Mouse (Mus musculus) thymus, postnatal 25 days (tissue): ENCODE results near the gene Abtb1.

Source experiments
- DNase-seq: peaks from one replicate; pipeline ENCODE4 v3.0.0; 2022

Abtb1 gene

DNA sequence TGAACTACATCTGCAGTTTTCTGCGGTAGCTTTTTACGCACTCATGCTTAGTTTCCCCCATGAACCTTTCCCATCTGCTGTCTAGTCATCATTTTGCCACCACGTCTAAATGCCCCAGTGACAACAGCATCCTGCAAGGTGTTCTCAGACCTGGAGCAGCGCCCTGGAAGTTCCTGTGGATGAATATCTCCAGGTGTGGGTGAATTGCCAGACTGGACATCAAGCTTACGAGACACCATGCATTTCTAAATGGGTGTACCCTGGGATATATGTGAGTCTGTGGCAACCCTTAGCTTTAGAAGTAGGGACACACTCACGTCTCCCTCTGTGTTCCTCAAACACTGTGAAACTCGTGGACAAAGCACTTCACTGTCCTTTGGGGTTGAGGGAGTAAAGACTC, 41.6 kb downstream of the Abtb1 start:
- no peak for DNase-seq

DNA sequence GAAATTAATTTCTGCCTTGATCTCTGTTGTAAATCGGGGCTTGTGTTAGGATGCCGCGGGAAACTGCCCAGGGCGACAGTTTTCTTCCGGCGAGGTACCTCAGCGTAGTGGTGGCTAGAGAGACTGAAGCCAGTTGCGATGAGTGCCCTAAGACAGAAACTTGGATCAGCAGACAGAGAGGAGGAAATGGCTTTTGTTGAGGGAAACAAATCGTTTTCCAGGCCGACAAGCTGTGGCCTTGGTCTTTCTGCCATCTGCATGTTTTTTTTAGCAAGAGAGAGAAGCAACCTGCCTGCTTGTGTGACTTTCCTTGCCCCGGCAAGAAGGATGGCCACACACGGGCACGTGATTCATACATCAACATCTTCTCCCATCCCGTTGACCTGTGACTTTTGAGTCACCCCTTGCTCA, 47.2 kb downstream of the Abtb1 start:
- no peak for DNase-seq

DNA sequence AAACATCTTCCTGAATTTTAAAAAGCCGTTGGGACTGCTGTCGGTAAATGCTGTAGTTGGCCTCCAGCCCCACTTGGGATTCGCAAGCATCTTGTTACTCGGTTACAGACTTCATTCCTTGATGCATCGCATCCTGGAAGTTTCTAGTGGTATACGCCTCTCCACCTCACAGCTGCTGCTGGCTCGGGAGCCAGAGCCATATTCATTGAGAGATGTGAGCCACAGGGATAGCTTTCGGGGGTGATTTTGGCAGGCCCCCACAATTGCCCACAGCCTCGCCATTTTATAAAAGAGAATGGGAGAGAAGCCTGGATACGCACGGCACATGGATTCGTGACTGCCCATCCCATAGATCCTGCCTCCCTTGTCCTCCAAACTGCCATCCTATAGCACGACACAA, 47.9 kb downstream of the Abtb1 start:
- no peak for DNase-seq

DNA sequence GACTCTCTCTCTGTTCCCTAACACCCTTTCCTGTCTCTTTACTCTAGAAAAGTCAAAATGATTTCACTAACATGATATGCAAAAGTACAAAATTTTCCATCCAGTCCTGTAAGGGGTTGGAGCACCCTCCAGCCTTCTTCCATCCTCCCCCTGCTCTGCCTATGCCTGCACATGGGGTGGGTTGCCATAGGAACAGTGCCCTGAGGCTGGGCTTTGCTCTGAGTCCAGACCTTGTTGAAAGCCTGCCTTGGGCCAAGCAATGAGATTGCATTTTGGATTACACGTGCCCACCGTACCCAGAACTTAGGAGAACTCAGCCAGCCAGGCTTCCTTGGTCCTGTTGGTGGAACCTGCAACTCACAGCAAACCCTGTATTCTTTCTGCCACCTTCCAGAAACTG, 48.5 kb downstream of the Abtb1 start:
- DNase-seq, result no peak

DNA sequence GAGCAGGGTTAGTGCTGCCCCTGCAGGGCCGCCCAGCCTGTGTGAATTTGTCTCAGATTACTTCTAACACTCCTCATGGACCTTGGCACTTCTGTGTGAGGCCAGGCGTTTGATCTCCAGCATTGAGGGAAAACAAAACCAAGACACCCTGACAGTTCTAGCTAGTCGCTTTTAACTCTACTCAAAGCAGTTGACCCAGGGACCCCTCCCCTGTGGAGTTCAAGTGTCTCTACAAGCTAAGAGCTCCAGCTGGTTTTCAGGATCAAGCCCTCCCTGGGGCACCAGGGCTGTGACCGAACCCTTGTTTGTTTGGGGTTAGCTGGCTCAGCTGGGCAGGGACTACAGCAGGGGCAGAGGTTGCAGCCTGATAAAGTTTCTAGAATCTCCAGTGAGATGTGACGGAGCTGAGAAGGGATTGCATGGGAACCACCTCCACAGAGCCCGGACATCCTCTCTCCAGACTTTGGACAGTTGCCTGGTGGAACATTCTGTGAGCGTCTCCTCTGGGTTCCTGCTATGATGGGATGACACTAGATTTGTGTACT, 49.6 kb downstream of the Abtb1 start:
- DNase-seq, result no peak

DNA sequence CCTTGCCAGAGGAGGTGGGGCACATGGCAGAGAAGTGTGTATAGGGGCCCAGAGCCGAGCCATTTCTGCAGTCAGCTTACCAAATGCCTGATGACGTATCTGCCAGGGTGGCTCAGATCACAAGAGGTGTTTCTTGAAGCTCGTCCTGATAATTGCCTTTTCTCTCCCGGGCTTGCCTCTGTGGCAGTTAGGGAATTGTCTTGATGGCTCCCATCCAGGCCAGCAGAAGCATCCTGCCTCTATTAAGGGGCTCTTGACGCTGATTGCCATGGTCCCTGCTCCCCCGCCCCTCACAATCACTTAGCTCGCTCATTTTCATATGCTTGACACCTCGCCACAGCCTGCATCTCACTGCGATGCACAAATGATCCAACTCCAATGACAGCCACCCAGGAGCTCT, 50.5 kb downstream of the Abtb1 start:
- DNase-seq, result no peak

DNA sequence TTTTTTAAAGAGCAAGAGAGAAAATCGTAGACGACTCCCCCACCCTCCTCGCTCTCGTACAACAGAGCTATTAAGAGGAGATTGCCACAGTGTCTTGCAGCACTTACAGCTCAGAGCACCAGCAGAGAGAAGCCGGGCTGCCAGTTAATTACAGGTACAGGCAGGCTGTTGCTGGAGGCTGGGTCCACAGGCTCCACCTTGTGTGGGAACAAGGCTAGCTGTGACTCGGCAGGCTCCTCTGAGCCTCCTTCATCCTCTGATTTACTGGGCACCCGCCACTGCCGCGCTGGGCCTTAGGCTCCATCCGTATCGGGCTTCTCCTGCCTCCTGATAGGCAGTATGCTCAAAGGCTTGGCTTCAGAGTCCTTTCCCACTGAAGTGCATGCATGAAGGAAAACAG, 53.6 kb downstream of the Abtb1 start:
- no peak for DNase-seq

DNA sequence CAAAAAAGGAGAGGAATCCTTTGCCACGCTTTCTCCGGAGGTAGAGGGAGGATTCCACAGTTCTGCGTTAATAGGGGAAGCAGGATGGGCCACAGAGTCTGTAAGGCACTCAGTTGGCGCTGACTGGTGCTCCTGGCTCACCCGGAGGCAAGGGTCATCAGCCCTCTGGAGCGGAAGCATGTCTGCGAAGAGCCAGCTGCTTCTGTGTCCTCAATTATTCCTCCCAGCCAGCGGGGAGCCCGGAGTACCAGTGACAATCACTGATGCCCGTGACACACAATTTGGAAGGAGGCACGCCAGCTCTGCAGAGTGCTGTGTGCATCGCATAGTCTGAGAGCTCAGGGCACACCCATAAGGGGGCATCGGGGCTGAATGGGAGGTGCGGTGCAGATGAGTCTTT, 54.3 kb downstream of the Abtb1 start:
- DNase-seq, result no peak

DNA sequence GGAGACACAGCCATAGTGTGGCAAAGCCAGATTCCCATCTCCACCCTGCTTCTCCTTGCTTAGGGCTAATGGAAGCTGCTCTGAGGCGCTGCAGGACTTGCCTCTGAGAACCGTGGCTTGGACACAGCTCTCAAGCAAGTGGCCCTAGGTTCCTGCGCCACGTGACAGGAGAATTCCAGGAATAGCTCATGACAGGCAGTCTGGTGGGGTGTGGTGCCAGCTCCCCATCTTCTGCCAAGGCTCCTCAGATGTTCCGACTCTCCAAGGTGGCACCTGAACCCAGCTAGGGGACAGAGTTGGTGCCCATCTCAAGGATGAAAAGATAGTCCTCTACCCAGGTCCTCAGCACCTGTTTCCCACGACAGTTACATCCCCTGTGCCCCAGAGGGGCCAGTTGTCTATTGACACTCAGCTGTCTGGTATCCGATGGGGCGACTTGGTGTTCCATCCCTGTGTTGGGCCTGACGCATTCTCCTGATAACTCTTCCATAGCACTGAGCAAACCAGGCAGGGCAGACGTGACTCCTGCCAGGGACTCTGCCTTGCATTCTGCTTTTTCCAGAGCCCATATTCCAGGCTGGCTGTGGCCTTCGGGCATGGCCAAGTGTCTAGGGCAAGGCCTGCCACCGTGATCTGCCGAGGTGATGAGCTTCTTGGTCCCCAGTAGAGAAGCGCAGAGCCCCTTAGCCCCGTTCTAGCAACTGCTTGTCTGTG, 54.9 kb downstream of the Abtb1 start:
- DNase-seq, result no peak
